Comparison of ENCODE assay signal across 9 mouse cellular contexts in the genomic region with DNA sequence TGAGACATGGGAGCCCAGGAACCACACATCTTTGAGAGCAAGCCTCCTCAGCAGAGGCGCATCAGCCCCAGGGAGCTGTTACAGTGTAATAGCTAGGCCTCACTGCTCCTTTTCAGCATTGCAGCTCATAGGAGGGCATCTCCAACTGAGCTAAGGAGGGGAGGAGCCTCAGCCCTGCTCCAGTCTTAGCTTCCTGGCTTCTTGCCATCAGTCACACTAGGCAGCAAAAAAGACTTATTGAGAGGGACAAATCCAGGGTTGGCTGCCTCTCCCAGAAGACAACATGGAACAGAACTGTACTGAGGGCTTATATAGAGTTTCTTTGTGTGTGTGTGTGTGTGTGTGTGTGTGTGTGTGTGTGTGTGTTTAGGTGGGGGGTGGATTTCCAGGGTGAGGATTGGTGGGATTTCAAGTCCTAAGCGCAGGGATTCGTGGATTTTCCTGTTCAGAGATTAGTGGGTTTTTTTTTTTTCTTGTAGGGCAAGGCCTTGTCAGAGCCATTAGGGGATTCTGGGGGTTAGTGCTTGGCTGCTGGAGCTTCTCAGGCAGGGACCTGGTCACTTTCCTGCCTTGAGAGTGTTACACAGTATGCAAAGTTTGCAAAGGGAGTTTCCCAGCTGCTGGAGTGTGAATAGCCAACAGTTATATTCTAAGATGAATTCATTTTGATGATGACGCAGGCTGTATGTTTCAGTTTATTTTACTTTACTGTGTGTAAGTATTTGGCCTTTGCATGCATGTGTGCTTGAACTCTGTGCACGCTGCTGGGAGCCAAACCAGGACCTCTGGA. TPM values are rescaled to one million over a fixed set of nuclear protein-coding genes. Genes with fewer than 3 reads are reported as not detected.
A peak's percentile ranks its signal among the peaks of the same experiment; 100 is the strongest.
DNase-seq lines count a peak whose midpoint lies in the region; ATAC-seq and TF ChIP-seq lines count a peak whose summit lies in the region.
"Had no signal": no experiment of that assay in that cellular context is flagged by ENCODE, and none has a peak within 500 bp of the region (broad histone marks: within the 10 kb centered on the region; RNA-seq: fewer than 3 reads in every experiment).

No protein-coding gene starts in this region.

- ATAC-seq in frontal cortex, adult (ENCODE audit: low TSS enrichment): peak; percentile 59
- peak; percentile 59 for ATAC-seq in CD4-positive, CD25-positive, alpha-beta regulatory T cell, adult 4 months
- ATAC-seq in heart, postnatal 0 days (ENCODE audit: insufficient read depth, low read depth): peak; percentile 44; the same call in 1 of the 2 replicates
- peak; percentile 85 for ATAC-seq in midbrain, embryonic 12.5 days (ENCODE audit: low FRiP score, low read depth)

- peaks cover 8% of the 10 kb centered on the region; the same call in 1 of the 2 replicates for H3K4me1 ChIP-seq in heart, postnatal 0 days (ENCODE audit: control insufficient read depth, insufficient read depth)
- H3K4me1 ChIP-seq in midbrain, embryonic 12.5 days: peaks cover 9% of the 10 kb centered on the region

- H3K27ac ChIP-seq in heart, postnatal 0 days (ENCODE audit: low read depth): peak overlapping the region; percentile 39
- peak overlapping the region; percentile 20; the same call in 1 of the 2 replicates for H3K27ac ChIP-seq in midbrain, embryonic 12.5 days (replicated peaks)
- H3K27ac ChIP-seq: macrophage had no signal

- H3K27me3 ChIP-seq in heart, postnatal 0 days (ENCODE audit: control insufficient read depth, insufficient read depth, low read length): no peaks in the 10 kb centered on the region
- no peaks in the 10 kb centered on the region for H3K27me3 ChIP-seq in midbrain, embryonic 12.5 days

- WGBS in heart, postnatal 0 days: 65% methylated on average over 5 of the region's 5 CpGs
- 53% methylated on average over 5 of the region's 5 CpGs for WGBS in large intestine, adult 2 months
- WGBS in midbrain, embryonic 12.5 days: 85% methylated on average over 5 of the region's 5 CpGs

- no peak overlapping the region for H3K4me2 ChIP-seq in heart, postnatal 0 days (ENCODE audit: low read depth, low read length)
- H3K4me2 ChIP-seq in midbrain, embryonic 12.5 days (replicated peaks): no peak overlapping the region

- TF ChIP-seq EP300 in heart, postnatal 0 days (IDR thresholded peaks at IDR 0.05; ENCODE audit: low read depth): no peak

- DNase-seq in frontal cortex, postnatal 25 days (ENCODE audit: low spot score in 2 of 2): no peak
- DNase-seq in cerebellum, postnatal 36 days: peak; percentile 10
- DNase-seq in heart, postnatal 0 days (ENCODE audit: low spot score): peak; percentile 54
- DNase-seq in large intestine, adult 2 months (ENCODE audit: low read depth, low spot score): peak; percentile 37
- DNase-seq in telencephalon, adult 2 months (ENCODE audit: low read depth, low spot score): peak; percentile 55

- TF ChIP-seq CTCF in heart, postnatal 0 days (IDR thresholded peaks at IDR 0.05; ENCODE audit: low read depth): no peak

- H3K9me3 ChIP-seq in heart, postnatal 0 days (replicated peaks; ENCODE audit: control insufficient read depth, low read length): no peaks in the 10 kb centered on the region
- H3K9me3 ChIP-seq in midbrain, embryonic 12.5 days: peaks cover 16% of the 10 kb centered on the region

- H3K36me3 ChIP-seq in heart, postnatal 0 days (replicated peaks; ENCODE audit: control insufficient read depth, insufficient read depth, low read length): no peaks in the 10 kb centered on the region
- H3K36me3 ChIP-seq in midbrain, embryonic 12.5 days: peaks cover 15% of the 10 kb centered on the region

- no peak overlapping the region for H3K9ac ChIP-seq in heart, postnatal 0 days (replicated peaks; ENCODE audit: low read depth, low read length)
- H3K9ac ChIP-seq in midbrain, embryonic 12.5 days (replicated peaks): no peak overlapping the region

- H3K4me3 ChIP-seq in heart, postnatal 0 days (ENCODE audit: low read depth, low read length): no peak overlapping the region
- no peak overlapping the region for H3K4me3 ChIP-seq in midbrain, embryonic 12.5 days

RNA-seq across cellular contexts. Expression of a gene that starts 25.2 kb away (rescaled TPM):
- polyA plus RNA-seq in CD4-positive, CD25-positive, alpha-beta regulatory T cell, adult 4 months (2017; shearing (Covaris generic)): 10 to 100 TPM; 12.0 to 12.9 TPM
- 35.3 and 37.4 TPM in 2 replicates for total RNA-seq in heart, postnatal 0 days (2014; rRNA removed; ENCODE audit: low replicate concordance)
- polyA plus RNA-seq in heart, postnatal 0 days (2015; fragmentation: Nextera tagmentation; extraction: Ambion mirVana): 5.4 and 6.1 TPM in 2 replicates
- 5.1 and 9.2 TPM in 2 replicates for polyA plus RNA-seq in large intestine, adult 2 months (2012; rRNA removed)
- polyA plus RNA-seq in midbrain, embryonic 12.5 days (2016; fragmentation: Nextera tagmentation; extraction: Ambion mirVana): 43.2 and 49.4 TPM in 2 replicates

Comparison
In these comparisons a context has a peak if more than half of its experiments do, and no peak if none do; other contexts are left out.
1. DNase-seq: peak in cerebellum, postnatal 36 days (2 of 2), heart, postnatal 0 days (single experiment), large intestine, adult 2 months (single experiment) and telencephalon, adult 2 months (single experiment); none in frontal cortex, postnatal 25 days (0 of 2).
2. Peak in every context shown above with its lines, with median percentiles within 50 percentile points of each other: ATAC-seq.